Mouse (Mus musculus) CD8-positive naive resting alpha-beta T cell, adult 2 months (primary cell): ENCODE measurements at regions not wholly inside any gene's neighbourhood (a gene's known extent, or its start where the extent isn't known, plus 50 kb on each side); places are given as distances from the start of the nearest gene placed in this dataset.

Experiments
- DNase-seq, 2 experiments: peaks; one replicate each; pipeline ENCODE4 v3.0.0; 2022; ENCODE audit warnings: low read depth in 2 of 2, low spot score in 2 of 2

- DNase-seq = no peak
Measured at GRCm38 (mm10) chr3:81482742-81483141, 446.5 kb downstream of the Pdgfc start.

- DNase-seq = no peak
Measured at GRCm38 (mm10) chr3:81483363-81483762, 447.1 kb downstream of the Pdgfc start.

- DNase-seq = no peak
Measured at GRCm38 (mm10) chr3:81505316-81505715, 427.1 kb upstream of the Ctso start.

- no peak for DNase-seq
Measured at GRCm38 (mm10) chr3:81508611-81509010, 423.8 kb upstream of the Ctso start.

GRCm38 (mm10) chr3:81521804-81522203 lies 410.6 kb upstream of the Ctso start:
- no peak for DNase-seq

- DNase-seq = no peak
Measured at GRCm38 (mm10) chr3:81530872-81531271, 401.5 kb upstream of the Ctso start.

GRCm38 (mm10) chr3:81535448-81536205 lies 396.8 kb upstream of the Ctso start:
- DNase-seq = no peak

- no peak for DNase-seq
Measured at GRCm38 (mm10) chr3:81554773-81555172, 377.6 kb upstream of the Ctso start.

GRCm38 (mm10) chr3:81562610-81563258 lies 369.7 kb upstream of the Ctso start:
- no peak for DNase-seq

- DNase-seq = no peak
Measured at GRCm38 (mm10) chr3:81563858-81564756, 368.3 kb upstream of the Ctso start.

GRCm38 (mm10) chr3:81564757-81565063 lies 367.7 kb upstream of the Ctso start:
- DNase-seq = no peak

GRCm38 (mm10) chr3:81583387-81584027 lies 348.9 kb upstream of the Ctso start:
- DNase-seq = no peak

- no peak for DNase-seq
Measured at GRCm38 (mm10) chr3:81589109-81589508, 343.3 kb upstream of the Ctso start.

GRCm38 (mm10) chr3:81629157-81629556 lies 303.2 kb upstream of the Ctso start:
- DNase-seq = no peak

- no peak for DNase-seq
Measured at GRCm38 (mm10) chr3:81658490-81658889, 273.9 kb upstream of the Ctso start.

- DNase-seq = no peak
Measured at GRCm38 (mm10) chr3:81661620-81662019, 270.8 kb upstream of the Ctso start.

- DNase-seq = no peak
Measured at GRCm38 (mm10) chr3:81666262-81666661, 266.1 kb upstream of the Ctso start.

- DNase-seq = no peak
Measured at GRCm38 (mm10) chr3:81676570-81676969, 255.8 kb upstream of the Ctso start.

GRCm38 (mm10) chr3:81701974-81702697 lies 230.3 kb upstream of the Ctso start:
- DNase-seq = no peak

- DNase-seq = no peak
Measured at GRCm38 (mm10) chr3:81718911-81719310, 213.5 kb upstream of the Ctso start.

- DNase-seq = no peak
Measured at GRCm38 (mm10) chr3:81735463-81735862, 196.9 kb upstream of the Ctso start.
